Mouse (Mus musculus) fat pad, adult 2 months (tissue): ENCODE measurements around the gene Olfr714.
"Not testable (repeated sequence)": the region's sequence is repeated elsewhere in the genome, so short reads cannot be mapped to it uniquely, and the experiment has no call there.

ENCODE experiments used
- DNase-seq: peaks from one replicate; pipeline ENCODE4 v3.0.0-alpha.2; 2011; ENCODE audit warnings: low read depth, low spot score; ENCODE audit errors: extremely low read depth

Gene Olfr714

DNA sequence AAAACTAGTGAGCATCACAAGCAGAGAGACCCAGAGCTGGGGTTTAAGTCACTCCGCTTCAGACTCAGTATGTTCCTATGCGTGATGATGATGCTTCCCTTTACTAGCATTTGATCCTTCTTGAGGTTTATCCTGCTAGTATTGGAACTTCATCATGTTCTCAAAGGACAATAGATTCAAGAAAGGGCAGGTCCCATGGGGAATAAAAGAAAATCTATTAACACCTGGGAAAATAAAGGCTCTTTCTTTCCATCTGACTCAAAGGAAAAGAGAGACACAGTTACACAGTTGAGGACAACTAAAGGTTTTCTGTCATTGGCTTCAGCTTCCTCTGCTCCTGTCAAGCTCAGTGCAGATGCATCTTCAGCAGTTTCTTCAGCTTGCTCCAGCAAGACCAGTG is at the start of gene Olfr714:
Gene Olfr714 (plus strand): TSS at position 301 of the 400 bp plus-strand sequence.
- DNase-seq: no peak

DNA sequence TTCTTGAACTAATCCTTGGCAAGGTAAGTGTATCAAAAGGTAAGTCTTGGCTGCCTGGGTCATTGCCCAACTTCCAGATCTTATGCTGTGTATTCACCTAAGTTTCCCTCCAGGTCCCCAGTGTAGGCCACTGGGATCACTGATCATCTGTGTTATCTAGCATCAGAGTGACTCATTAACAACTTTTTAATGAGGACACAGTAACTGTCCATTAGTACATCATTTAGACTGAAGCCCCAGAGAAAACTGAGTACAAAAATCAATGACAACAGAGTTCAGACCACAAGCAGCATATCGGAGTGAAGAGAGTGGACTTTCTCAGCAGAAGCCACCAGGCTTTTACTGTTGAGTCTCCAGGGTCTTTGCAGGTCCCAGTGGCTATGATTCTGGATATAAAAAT is 39.9 kb upstream of the Olfr714 start, which contains the start of gene Olfr713:
Gene Olfr713 (plus strand): TSS at position 301 of the 400 bp plus-strand sequence.
- DNase-seq: peak; percentile 59

DNA sequence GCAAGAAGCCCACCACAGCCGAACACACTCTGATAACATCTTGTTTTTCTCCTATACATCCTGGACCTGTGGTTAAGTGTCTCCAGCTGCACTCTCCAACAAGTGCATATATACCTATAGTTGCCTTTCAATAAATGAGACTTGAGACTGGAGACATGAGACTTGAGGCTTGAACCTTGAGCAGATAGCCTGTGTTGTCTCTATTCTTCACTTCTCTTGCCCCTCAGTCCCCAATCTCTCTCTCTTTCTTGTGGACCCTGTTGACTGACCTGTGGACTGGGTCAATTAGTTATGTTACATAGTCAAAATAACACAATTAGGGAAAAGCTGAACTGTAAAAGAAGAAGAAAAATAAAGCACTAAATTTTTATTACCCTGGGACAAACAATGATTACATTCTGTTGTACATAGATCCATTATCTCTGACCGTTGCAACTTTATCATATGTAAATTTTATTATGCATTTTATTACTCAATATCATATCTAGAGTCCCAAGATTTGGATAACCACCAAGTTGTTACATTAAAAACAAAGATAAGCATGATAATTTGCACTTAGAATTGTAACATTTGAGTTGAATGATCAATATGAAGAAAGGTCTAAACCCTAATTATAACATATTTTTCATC is 30.7 kb upstream of the Olfr714 start:
- no peak for DNase-seq

DNA sequence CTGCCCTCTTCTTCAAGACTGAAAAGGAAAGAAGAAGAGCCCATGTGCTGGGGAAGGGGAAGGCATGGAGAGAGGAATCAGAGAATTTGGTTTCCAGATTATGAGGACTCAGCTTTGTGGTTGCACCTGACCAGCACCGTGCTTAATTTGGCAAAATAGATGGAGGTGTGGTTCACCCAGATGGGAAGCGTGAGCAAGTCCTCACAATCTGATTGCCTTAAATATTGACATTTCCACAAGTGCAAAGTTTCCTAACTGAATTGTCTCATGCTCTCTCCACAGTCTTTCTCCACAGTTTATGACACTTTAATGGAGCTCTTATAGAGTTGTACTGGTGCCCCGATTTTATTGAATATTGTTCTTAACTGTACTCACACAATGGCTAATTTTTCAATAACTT is 27.6 kb upstream of the Olfr714 start:
- DNase-seq: no peak

DNA sequence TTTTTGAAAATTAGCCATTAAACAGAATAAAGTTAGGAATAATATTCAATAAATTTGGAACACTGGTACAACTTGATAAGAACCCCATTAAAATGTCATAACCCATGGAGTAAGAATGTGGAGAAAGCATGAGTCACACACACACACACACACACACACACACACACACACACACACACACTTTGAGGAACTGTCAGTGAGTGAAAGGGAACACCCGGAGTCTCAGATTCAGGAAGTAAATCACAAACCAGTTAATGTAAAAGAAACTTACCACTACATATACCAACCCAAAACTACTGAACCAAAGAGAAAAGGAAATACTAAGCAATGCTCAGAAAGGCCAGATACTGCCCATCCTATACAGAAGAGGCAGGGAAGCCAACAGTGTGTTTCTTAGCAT is 26.4 kb upstream of the Olfr714 start:
- DNase-seq: no peak

DNA sequence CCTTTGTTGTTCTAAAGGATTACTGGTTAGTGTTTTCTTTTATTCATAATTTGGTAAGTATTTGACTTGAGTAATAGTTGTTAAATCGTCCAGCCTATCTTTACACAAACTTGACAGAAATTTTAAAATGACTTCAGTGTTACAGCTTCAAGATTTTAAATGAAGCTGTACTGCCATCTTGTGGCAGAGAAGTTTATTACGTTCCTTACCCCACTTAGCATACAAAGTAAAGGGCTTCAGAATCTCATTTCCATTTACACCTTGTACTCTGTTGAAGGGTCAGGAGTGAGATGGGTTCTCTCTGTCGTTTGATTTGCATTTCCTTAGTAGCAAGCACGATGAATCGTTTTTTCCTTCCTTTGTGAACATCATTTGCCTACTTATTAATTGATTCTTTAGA is 24.9 kb upstream of the Olfr714 start:
- no peak for DNase-seq

DNA sequence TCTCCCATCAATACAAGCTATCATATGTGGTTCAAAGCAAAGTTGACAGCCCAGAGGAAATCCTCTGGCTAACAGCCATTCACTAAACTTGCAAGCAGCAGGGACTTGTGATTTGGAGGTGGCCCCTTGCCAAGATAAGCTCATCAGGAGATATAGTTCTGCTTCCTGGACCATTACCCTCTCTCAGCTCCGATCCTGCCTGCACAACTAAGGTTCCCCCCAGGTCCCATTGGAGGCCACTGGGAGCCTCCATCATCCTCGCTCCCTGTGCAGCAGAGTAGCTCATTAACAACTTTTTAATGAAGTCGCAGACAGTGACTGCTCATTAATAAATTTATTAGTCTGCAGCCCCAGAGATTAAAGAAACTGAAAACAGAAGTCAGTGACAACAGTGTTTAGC is 23.2 kb upstream of the Olfr714 start:
- DNase-seq: no peak

DNA sequence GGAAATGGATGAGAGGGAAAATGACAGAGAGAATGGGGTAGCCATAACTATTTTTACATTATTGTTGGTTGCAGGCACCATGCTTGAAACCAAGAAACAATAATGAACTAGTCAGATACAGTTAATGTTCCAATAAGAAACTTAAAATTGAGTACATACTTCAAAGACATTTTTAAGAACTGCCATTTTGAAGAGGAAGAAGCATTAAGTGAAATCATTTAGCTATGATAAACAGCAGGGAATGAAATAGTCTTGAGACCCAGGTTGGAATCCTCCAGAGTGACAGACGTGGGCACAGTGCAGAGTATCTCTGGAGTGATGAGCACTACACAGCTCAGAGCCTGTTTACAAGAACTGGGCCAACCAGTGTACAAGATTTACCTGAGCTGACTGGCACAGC is 22.1 kb downstream of the Olfr714 start, which contains the start of gene Olfr17:
Gene Olfr17 (plus strand): TSS at position 301 of the 400 bp plus-strand sequence.
- DNase-seq: no peak

DNA sequence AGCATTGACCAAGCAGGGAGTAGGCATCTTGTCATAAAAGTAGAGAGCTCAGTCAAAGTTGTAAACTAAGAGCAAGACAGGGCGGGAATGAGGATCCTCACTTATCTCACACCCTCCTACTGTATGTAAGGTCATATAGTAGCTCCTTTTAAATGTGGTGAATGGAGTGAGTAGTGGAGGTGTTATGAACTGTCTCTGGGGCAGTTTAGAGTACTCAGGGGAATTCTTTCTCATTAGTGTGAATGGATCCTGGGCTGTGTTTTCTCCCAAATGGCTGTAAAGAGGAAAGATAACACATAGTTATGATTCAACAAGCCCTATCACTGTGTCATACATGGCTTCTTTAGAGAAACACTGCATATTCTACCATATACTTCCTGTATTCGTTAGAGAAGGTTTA is 39.5 kb downstream of the Olfr714 start, which contains the start of gene Olfr715b:
Gene Olfr715b (minus strand): TSS at position 101 of the 400 bp plus-strand sequence.
- DNase-seq: not testable (repeated sequence)
